Mouse (Mus musculus) G1E (cell line): ENCODE results near the gene Pdxk.
"Not testable (repeated sequence)": the region's sequence is repeated elsewhere in the genome, so short reads cannot be mapped to it uniquely, and the experiment has no call there.

Source experiments
- CTCF ChIP-seq: IDR thresholded peaks from 2 replicates; pipeline ENCODE4 v1.5.1; 2012; ENCODE audit warnings: low read depth, low read length, inconsistent platforms, mixed read lengths
- GATA2 ChIP-seq: IDR thresholded peaks from 2 replicates; pipeline ENCODE4 v1.6.1; 2012; ENCODE audit warnings: low read depth, low read length, inconsistent platforms, borderline replicate concordance
- POLR2AphosphoS5 ChIP-seq: IDR thresholded peaks from 2 replicates; pipeline ENCODE4 v1.6.1; 2012; ENCODE audit warnings: low read depth, low read length, inconsistent platforms; ENCODE audit not compliant: insufficient replicate concordance
- TAL1 ChIP-seq: conservative IDR thresholded peaks from 2 replicates; pipeline ENCODE4 v1.6.1; 2012; ENCODE audit warnings: low read depth, low read length, inconsistent platforms, mixed read lengths

DNA sequence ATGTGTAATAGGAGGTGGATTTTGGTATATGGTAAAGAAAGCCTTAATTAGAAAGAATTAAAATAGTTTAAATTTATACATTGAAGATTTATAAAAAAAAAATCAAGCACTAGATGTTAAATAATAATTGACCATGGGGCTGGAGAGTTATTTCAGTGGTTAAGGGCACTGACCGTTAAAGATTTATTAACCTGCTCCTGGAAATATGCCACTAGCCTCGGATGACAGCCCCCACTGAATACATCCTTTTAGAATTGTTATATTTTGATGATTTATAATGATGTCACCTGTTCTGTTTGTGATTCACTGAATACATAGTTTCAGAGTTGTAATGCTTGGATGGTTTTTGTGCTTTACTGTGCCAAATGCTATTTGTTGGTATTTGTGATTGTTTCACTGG lies 20.6 kb upstream of the Pdxk start:
- TF ChIP-seq CTCF, POLR2AphosphoS5, GATA2, TAL1: not testable (repeated sequence)
